Mouse (Mus musculus): ENCODE results near the gene Atrn.

GRCm38 (mm10) chr2:130965042-130965441 is 58.7 kb downstream of the Atrn start:
- TF ChIP-seq CTCF (IDR thresholded peaks at IDR 0.05; ENCODE audit: low read depth) (no peak), EP300 (IDR thresholded peaks at IDR 0.05; ENCODE audit: low read depth) (no peak)

Data from liver, embryonic 14.5 days (tissue).